In genomic region chr3:157208966-157209365, GRCm38 (mm10) we compare ENCODE assay signal across 10 mouse cellular contexts.
A peak's percentile ranks its signal among the peaks of the same experiment; 100 is the strongest.
DNase-seq lines count a peak whose midpoint lies in the region; ATAC-seq lines count a peak whose summit lies in the region.
"Had no signal": no experiment of that assay in that cellular context is flagged by ENCODE, and none has a peak within 500 bp of the region (broad histone marks: within the 10 kb centered on the region; RNA-seq: fewer than 3 reads in every experiment).

No protein-coding gene starts in this region.

- no peak overlapping the region for H3K4me2 ChIP-seq in limb, embryonic 11.5 days (ENCODE audit: low read depth, severe bottlenecking)
- H3K4me2 ChIP-seq in neural tube, embryonic 14.5 days (ENCODE audit: low read depth, low read length): no peak overlapping the region
- H3K4me2 ChIP-seq: embryonic facial prominence, embryonic 15.5 days had no signal

- no peaks in the 10 kb centered on the region for H3K4me1 ChIP-seq in heart, embryonic 10.5 days
- H3K4me1 ChIP-seq in limb, embryonic 11.5 days (ENCODE audit: control insufficient read depth, insufficient read depth, low read length): no peaks in the 10 kb centered on the region
- H3K4me1 ChIP-seq in limb, embryonic 10.5 days: no peaks in the 10 kb centered on the region
- no peaks in the 10 kb centered on the region for H3K4me1 ChIP-seq in neural tube, embryonic 14.5 days (ENCODE audit: control insufficient read depth, insufficient read depth, low read length)
- H3K4me1 ChIP-seq: embryonic facial prominence, embryonic 15.5 days; megakaryocyte, embryonic 14.5 days had no signal

- no peaks in the 10 kb centered on the region for H3K36me3 ChIP-seq in heart, embryonic 10.5 days
- no peaks in the 10 kb centered on the region for H3K36me3 ChIP-seq in limb, embryonic 11.5 days (ENCODE audit: control insufficient read depth, insufficient read depth, low read length)
- H3K36me3 ChIP-seq in limb, embryonic 10.5 days: no peaks in the 10 kb centered on the region
- no peaks in the 10 kb centered on the region for H3K36me3 ChIP-seq in neural tube, embryonic 14.5 days (ENCODE audit: control insufficient read depth, insufficient read depth, low read length)
- H3K36me3 ChIP-seq: embryonic facial prominence, embryonic 15.5 days had no signal

- H3K9ac ChIP-seq in limb, embryonic 11.5 days (ENCODE audit: low read length): no peak overlapping the region
- no peak overlapping the region for H3K9ac ChIP-seq in neural tube, embryonic 14.5 days (replicated peaks; ENCODE audit: low read depth, low read length)
- H3K9ac ChIP-seq: embryonic facial prominence, embryonic 15.5 days had no signal

- H3K9me3 ChIP-seq in heart, embryonic 10.5 days: no peaks in the 10 kb centered on the region
- no peaks in the 10 kb centered on the region for H3K9me3 ChIP-seq in limb, embryonic 11.5 days (ENCODE audit: control insufficient read depth, low read length)
- no peaks in the 10 kb centered on the region for H3K9me3 ChIP-seq in limb, embryonic 10.5 days (replicated peaks)
- no peaks in the 10 kb centered on the region for H3K9me3 ChIP-seq in neural tube, embryonic 14.5 days (ENCODE audit: control insufficient read depth, low read length)
- H3K9me3 ChIP-seq: embryonic facial prominence, embryonic 15.5 days; megakaryocyte, embryonic 14.5 days had no signal

- peak; percentile 96 for DNase-seq in heart, adult 11 months
- no peak for DNase-seq in heart, embryonic 10.5 days (ENCODE audit: low spot score)
- DNase-seq in limb, embryonic 11.5 days (ENCODE audit: low spot score): peak; percentile 16
- no peak for DNase-seq in limb, embryonic 10.5 days (ENCODE audit: low spot score)
- peak; percentile 91 to 92 for DNase-seq in cerebellum, postnatal 36 days
- no peak for DNase-seq in gastrocnemius, postnatal 25 days
- no peak for DNase-seq in c-Kit-positive CD71-positive TER-119-positive erythroid progenitor cells, embryonic 14.5 days (ENCODE audit: low spot score)

- H3K27me3 ChIP-seq in heart, embryonic 10.5 days (ENCODE audit: insufficient read depth, poor library complexity, severe bottlenecking): no peaks in the 10 kb centered on the region
- no peaks in the 10 kb centered on the region for H3K27me3 ChIP-seq in limb, embryonic 11.5 days (ENCODE audit: control insufficient read depth, insufficient read depth, low read length)
- H3K27me3 ChIP-seq in limb, embryonic 10.5 days (ENCODE audit: low read depth, poor library complexity, severe bottlenecking): no peaks in the 10 kb centered on the region
- H3K27me3 ChIP-seq in neural tube, embryonic 14.5 days (ENCODE audit: control insufficient read depth, insufficient read depth, low read length): no peaks in the 10 kb centered on the region
- H3K27me3 ChIP-seq: embryonic facial prominence, embryonic 15.5 days had no signal

- H3K4me3 ChIP-seq in heart, embryonic 10.5 days: no peak overlapping the region
- H3K4me3 ChIP-seq in limb, embryonic 11.5 days (ENCODE audit: low read depth, low read length): no peak overlapping the region
- H3K4me3 ChIP-seq in limb, embryonic 10.5 days: no peak overlapping the region
- no peak overlapping the region for H3K4me3 ChIP-seq in neural tube, embryonic 14.5 days (ENCODE audit: low read depth, low read length)
- H3K4me3 ChIP-seq: embryonic facial prominence, embryonic 15.5 days; megakaryocyte, embryonic 14.5 days had no signal

- no peak overlapping the region for H3K27ac ChIP-seq in heart, embryonic 10.5 days
- H3K27ac ChIP-seq in limb, embryonic 11.5 days (replicated peaks; ENCODE audit: low read depth, low read length): no peak overlapping the region
- H3K27ac ChIP-seq in limb, embryonic 10.5 days: no peak overlapping the region
- no peak overlapping the region for H3K27ac ChIP-seq in neural tube, embryonic 14.5 days (ENCODE audit: low read depth, low read length)
- H3K27ac ChIP-seq: embryonic facial prominence, embryonic 15.5 days had no signal

- 28% methylated on average over 1 of the region's 1 CpGs for WGBS in heart, embryonic 10.5 days
- WGBS in limb, embryonic 11.5 days: 50% methylated on average over 1 of the region's 1 CpGs
- WGBS in limb, embryonic 10.5 days: 48% methylated on average over 1 of the region's 1 CpGs
- WGBS in neural tube, embryonic 14.5 days: 8% methylated on average over 1 of the region's 1 CpGs

- no peak for ATAC-seq in limb, embryonic 11.5 days (ENCODE audit: insufficient number of reproducible peaks, low FRiP score, low TSS enrichment, low read depth)
- peak; percentile 81 for ATAC-seq in neural tube, embryonic 14.5 days (ENCODE audit: low read depth)

Comparison
In these comparisons a context has a peak if more than half of its experiments do, and no peak if none do; other contexts are left out.
1. DNase-seq: peak in heart, adult 11 months (single experiment), limb, embryonic 11.5 days (single experiment) and cerebellum, postnatal 36 days (2 of 2); none in heart, embryonic 10.5 days (single experiment), limb, embryonic 10.5 days (single experiment), gastrocnemius, postnatal 25 days (single experiment) and c-Kit-positive CD71-positive TER-119-positive erythroid progenitor cells, embryonic 14.5 days (single experiment).